In the genomic region with DNA sequence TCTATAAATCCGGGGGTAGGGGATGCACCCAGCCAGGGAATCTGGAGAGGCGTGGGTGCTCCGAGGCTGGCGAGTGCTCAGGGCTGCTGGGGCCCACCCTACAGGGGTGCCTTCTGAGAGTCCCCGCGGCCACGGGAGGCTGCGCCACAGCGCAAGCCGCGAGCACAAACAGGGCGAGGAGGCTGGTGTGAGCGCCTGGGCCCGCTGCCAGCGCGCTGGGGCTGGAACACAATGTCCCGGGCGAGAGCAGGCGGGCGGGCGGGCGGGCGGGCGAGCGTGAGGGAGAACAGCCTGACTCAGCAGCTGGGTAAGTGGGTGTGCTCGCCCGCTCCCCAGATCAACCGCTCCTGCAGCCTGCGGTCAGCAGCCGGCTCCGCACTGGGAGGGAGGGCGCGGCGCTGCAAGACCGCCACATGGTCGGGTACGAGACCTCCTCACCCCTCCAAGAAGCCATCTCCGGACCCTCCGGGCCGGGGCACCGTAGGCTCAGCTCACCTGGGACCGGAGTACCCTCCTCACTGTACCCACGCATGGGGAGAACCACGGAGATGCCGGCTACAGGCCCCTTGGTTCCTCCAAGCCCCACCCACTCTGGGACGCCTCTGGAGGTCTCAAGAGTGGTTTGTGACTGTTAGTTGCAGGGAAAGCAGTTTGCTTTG, we compare ENCODE assay signal across 8 mouse cellular contexts. TPM values are rescaled to one million over a fixed set of nuclear protein-coding genes. Genes with fewer than 3 reads are reported as not detected.
A peak's percentile ranks its signal among the peaks of the same experiment; 100 is the strongest.
DNase-seq lines count a peak whose midpoint lies in the region; ATAC-seq and TF ChIP-seq lines count a peak whose summit lies in the region.

No protein-coding gene starts in this region.

- peak overlapping the region; percentile 91 for H3K4me2 ChIP-seq in embryonic facial prominence, embryonic 13.5 days
- H3K4me2 ChIP-seq in heart, embryonic 14.5 days (ENCODE audit: low read length), result peak overlapping the region; percentile 89
- peak overlapping the region; percentile 82 for H3K4me2 ChIP-seq in kidney, postnatal 0 days (ENCODE audit: low read length)
- H3K4me2 ChIP-seq in liver, embryonic 12.5 days, result peak overlapping the region; percentile 72

- 0% methylated on average over 41 of the region's 46 CpGs for WGBS in embryonic facial prominence, embryonic 13.5 days
- 1% methylated on average over 40 of the region's 46 CpGs for WGBS in heart, embryonic 14.5 days
- 1% methylated on average over 45 of the region's 46 CpGs for WGBS in kidney, postnatal 0 days
- WGBS in liver, embryonic 12.5 days (ENCODE audit: insufficient replicate concordance), result 1% methylated on average over 46 of the region's 46 CpGs

- peaks cover 33% of the 10 kb centered on the region for H3K4me1 ChIP-seq in embryonic facial prominence, embryonic 13.5 days
- H3K4me1 ChIP-seq in heart, embryonic 14.5 days (ENCODE audit: control insufficient read depth in 2 of 2, insufficient read depth in 2 of 2, low read length in 2 of 2), result peaks cover 9 to 13% of the 10 kb centered on the region in 2 experiments; a peak in 3 of 4 replicates
- peaks cover 29% of the 10 kb centered on the region for H3K4me1 ChIP-seq in kidney, postnatal 0 days (replicated peaks; ENCODE audit: insufficient read depth, low read length)
- peaks cover 44% of the 10 kb centered on the region for H3K4me1 ChIP-seq in liver, embryonic 12.5 days

- peak; percentile 63 for DNase-seq in A20 (ENCODE audit: low read depth, low spot score)
- peak; percentile 95 for DNase-seq in adrenal gland, postnatal 14 days
- DNase-seq in kidney, postnatal 0 days (ENCODE audit: low spot score), result peak; percentile 84
- peak; percentile 62 for DNase-seq in neural tube, embryonic 10.5 days (ENCODE audit: extremely low spot score, low spot score)
- DNase-seq in telencephalon, adult 2 months (ENCODE audit: low read depth, low spot score), result peak; percentile 60

- no peaks in the 10 kb centered on the region for H3K36me3 ChIP-seq in embryonic facial prominence, embryonic 13.5 days
- no peaks in the 10 kb centered on the region for H3K36me3 ChIP-seq in heart, embryonic 14.5 days (ENCODE audit: control insufficient read depth, insufficient read depth, low read length)
- H3K36me3 ChIP-seq in kidney, postnatal 0 days (ENCODE audit: insufficient read depth, low read length), result no peaks in the 10 kb centered on the region
- no peaks in the 10 kb centered on the region for H3K36me3 ChIP-seq in liver, embryonic 12.5 days

- TF ChIP-seq CTCF in kidney, postnatal 0 days (IDR thresholded peaks at IDR 0.05; ENCODE audit: low read depth), result no peak

- peaks cover 12% of the 10 kb centered on the region; the same call in 1 of the 2 replicates for H3K27me3 ChIP-seq in embryonic facial prominence, embryonic 13.5 days
- H3K27me3 ChIP-seq in heart, embryonic 14.5 days (ENCODE audit: control insufficient read depth, insufficient read depth, low read length), result peaks cover 27% of the 10 kb centered on the region
- H3K27me3 ChIP-seq in kidney, postnatal 0 days (ENCODE audit: insufficient read depth, low read length), result no peaks in the 10 kb centered on the region
- H3K27me3 ChIP-seq in liver, embryonic 12.5 days (replicated peaks), result peaks cover 93% of the 10 kb centered on the region

- peak overlapping the region; percentile 62 for H3K9ac ChIP-seq in embryonic facial prominence, embryonic 13.5 days
- H3K9ac ChIP-seq in heart, embryonic 14.5 days (ENCODE audit: low read length), result peak overlapping the region; percentile 63
- peak overlapping the region; percentile 66 for H3K9ac ChIP-seq in kidney, postnatal 0 days (ENCODE audit: low read depth, low read length)
- H3K9ac ChIP-seq in liver, embryonic 12.5 days, result 0 out of 2 replicates have a peak overlapping the region, but pooled peaks have one; percentile 7

- H3K27ac ChIP-seq in embryonic facial prominence, embryonic 13.5 days, result peak overlapping the region; percentile 86
- no peak overlapping the region for H3K27ac ChIP-seq in heart, embryonic 14.5 days (replicated peaks in 1 of 2; ENCODE audit: control insufficient read depth in 1 of 2, insufficient read depth in 1 of 2, low read depth in 2 of 2, low read length in 2 of 2)
- peak overlapping the region; percentile 89 for H3K27ac ChIP-seq in kidney, postnatal 0 days
- H3K27ac ChIP-seq in liver, embryonic 12.5 days, result no peak overlapping the region

- H3K4me3 ChIP-seq in embryonic facial prominence, embryonic 13.5 days, result peak overlapping the region; percentile 50
- H3K4me3 ChIP-seq in heart, embryonic 14.5 days (ENCODE audit: control insufficient read depth in 1 of 2, insufficient read depth in 1 of 2, low read depth in 1 of 2, low read length in 2 of 2), result peak overlapping the region; percentile 40 to 44
- H3K4me3 ChIP-seq in kidney, postnatal 0 days (replicated peaks; ENCODE audit: low read depth, low read length), result peak overlapping the region; percentile 36
- peak overlapping the region; percentile 43 for H3K4me3 ChIP-seq in liver, embryonic 12.5 days

- no peaks in the 10 kb centered on the region for H3K9me3 ChIP-seq in embryonic facial prominence, embryonic 13.5 days
- H3K9me3 ChIP-seq in heart, embryonic 14.5 days (ENCODE audit: control insufficient read depth, low read length), result no peaks in the 10 kb centered on the region
- no peaks in the 10 kb centered on the region for H3K9me3 ChIP-seq in kidney, postnatal 0 days (replicated peaks; ENCODE audit: low read length)
- no peaks in the 10 kb centered on the region for H3K9me3 ChIP-seq in liver, embryonic 12.5 days (replicated peaks)

- ATAC-seq in embryonic facial prominence, embryonic 13.5 days (ENCODE audit: insufficient number of reproducible peaks, insufficient read depth, low FRiP score, low TSS enrichment, low read depth), result peak; percentile 78
- ATAC-seq in heart, embryonic 14.5 days (ENCODE audit: insufficient number of reproducible peaks, insufficient read depth, low FRiP score, low read depth), result peak; percentile 63
- peak; percentile 78 for ATAC-seq in kidney, postnatal 0 days (replicated peaks; ENCODE audit: low FRiP score, low read depth)
- ATAC-seq in liver, embryonic 12.5 days, result no peak

RNA-seq across cellular contexts. Expression of gene Fkbp5, which starts 0.8 kb away (rescaled TPM):
- total RNA-seq in adrenal gland, postnatal 14 days (2021), result 73.0 and 118 TPM in 2 replicates
- 23.3 and 24.5 TPM in 2 replicates for polyA plus RNA-seq in embryonic facial prominence, embryonic 13.5 days (2015; fragmentation: Nextera tagmentation; extraction: Ambion mirVana)
- polyA plus RNA-seq in heart, embryonic 14.5 days (2014; fragmentation: Nextera tagmentation; extraction: Ambion mirVana), result 4.3 and 5.0 TPM in 2 replicates
- 16.2 and 20.4 TPM in 2 replicates for polyA plus RNA-seq in kidney, postnatal 0 days (2015; fragmentation: Nextera tagmentation; extraction: Ambion mirVana)
- polyA plus RNA-seq in liver, embryonic 12.5 days (2016; fragmentation: Nextera tagmentation; extraction: Ambion mirVana), result 16.6 and 17.0 TPM in 2 replicates

RNA-seq across cellular contexts. Expression of gene Armc12, which starts 12.5 kb away (rescaled TPM):
- total RNA-seq in adrenal gland, postnatal 14 days (2021), result not detected in 2 replicates
- not detected in 2 replicates for polyA plus RNA-seq in embryonic facial prominence, embryonic 13.5 days (2015; fragmentation: Nextera tagmentation; extraction: Ambion mirVana)
- not detected in 2 replicates for polyA plus RNA-seq in heart, embryonic 14.5 days (2014; fragmentation: Nextera tagmentation; extraction: Ambion mirVana)
- not detected in 2 replicates for polyA plus RNA-seq in kidney, postnatal 0 days (2015; fragmentation: Nextera tagmentation; extraction: Ambion mirVana)
- polyA plus RNA-seq in liver, embryonic 12.5 days (2016; fragmentation: Nextera tagmentation; extraction: Ambion mirVana), result not detected in 2 replicates

RNA-seq across cellular contexts. Expression of gene Clpsl2, which starts 31.1 kb away (rescaled TPM):
- not detected in 2 replicates for total RNA-seq in adrenal gland, postnatal 14 days (2021)
- not detected in 2 replicates for polyA plus RNA-seq in embryonic facial prominence, embryonic 13.5 days (2015; fragmentation: Nextera tagmentation; extraction: Ambion mirVana)
- not detected in 2 replicates for polyA plus RNA-seq in heart, embryonic 14.5 days (2014; fragmentation: Nextera tagmentation; extraction: Ambion mirVana)
- not detected in 2 replicates for polyA plus RNA-seq in kidney, postnatal 0 days (2015; fragmentation: Nextera tagmentation; extraction: Ambion mirVana)
- not detected in 2 replicates for polyA plus RNA-seq in liver, embryonic 12.5 days (2016; fragmentation: Nextera tagmentation; extraction: Ambion mirVana)

RNA-seq across cellular contexts. Expression of gene Clps, which starts 42.5 kb away (rescaled TPM):
- not detected in 2 replicates for total RNA-seq in adrenal gland, postnatal 14 days (2021)
- polyA plus RNA-seq in embryonic facial prominence, embryonic 13.5 days (2015; fragmentation: Nextera tagmentation; extraction: Ambion mirVana), result 1.3 TPM in 1 of 2 replicates, not detected in the other
- 0.47 TPM in 1 of 2 replicates, not detected in the other for polyA plus RNA-seq in heart, embryonic 14.5 days (2014; fragmentation: Nextera tagmentation; extraction: Ambion mirVana)
- polyA plus RNA-seq in kidney, postnatal 0 days (2015; fragmentation: Nextera tagmentation; extraction: Ambion mirVana), result not detected in 2 replicates
- polyA plus RNA-seq in liver, embryonic 12.5 days (2016; fragmentation: Nextera tagmentation; extraction: Ambion mirVana), result 2.3 and 3.6 TPM in 2 replicates

RNA-seq across cellular contexts. Expression of gene Lhfpl5, which starts 57.4 kb away (rescaled TPM):
- 1.7 and 3.3 TPM in 2 replicates for total RNA-seq in adrenal gland, postnatal 14 days (2021)
- polyA plus RNA-seq in embryonic facial prominence, embryonic 13.5 days (2015; fragmentation: Nextera tagmentation; extraction: Ambion mirVana), result 0.50 and 0.76 TPM in 2 replicates
- 0.26 and 0.45 TPM in 2 replicates for polyA plus RNA-seq in heart, embryonic 14.5 days (2014; fragmentation: Nextera tagmentation; extraction: Ambion mirVana)
- 0.17 TPM in 1 of 2 replicates, not detected in the other for polyA plus RNA-seq in kidney, postnatal 0 days (2015; fragmentation: Nextera tagmentation; extraction: Ambion mirVana)
- 0.16 and 0.32 TPM in 2 replicates for polyA plus RNA-seq in liver, embryonic 12.5 days (2016; fragmentation: Nextera tagmentation; extraction: Ambion mirVana)

Comparison
In these comparisons a context has a peak if more than half of its experiments do, and no peak if none do; other contexts are left out.
1. H3K27ac ChIP-seq: peak in embryonic facial prominence, embryonic 13.5 days (single experiment) and kidney, postnatal 0 days (single experiment); none in heart, embryonic 14.5 days (0 of 2) and liver, embryonic 12.5 days (single experiment).
2. H3K9ac ChIP-seq: peak in every context shown above with its lines; median percentile 66 in kidney, postnatal 0 days; 63 in heart, embryonic 14.5 days; 62 in embryonic facial prominence, embryonic 13.5 days; 7 in liver, embryonic 12.5 days.
3. Peak in every context shown above with its lines, with median percentiles within 50 percentile points of each other: DNase-seq, H3K4me2 ChIP-seq and H3K4me3 ChIP-seq.